8 mouse cellular contexts compared by ENCODE assay signal in genomic region chr9:45849528-45850408, GRCm38 (mm10). TPM values are rescaled to one million over a fixed set of nuclear protein-coding genes. Genes with fewer than 3 reads are reported as not detected.
DNase-seq lines count a peak whose midpoint lies in the region; ATAC-seq lines count a peak whose summit lies in the region.

No protein-coding gene starts in this region.

- DNase-seq in limb, embryonic 10.5 days (ENCODE audit: low spot score): no peak
- DNase-seq in gastrocnemius, adult 18-20 months (ENCODE audit: low spot score): peak; percentile 75
- peak; percentile 29 for DNase-seq in hindbrain, embryonic 14.5 days (ENCODE audit: low spot score)
- peak; percentile 74 to 75 for DNase-seq in right cerebral cortex, adult 2 months (ENCODE audit: low spot score in 2 of 2)
- no peak for DNase-seq in adrenal gland, postnatal 25 days

- no peaks in the 10 kb centered on the region for H3K9me3 ChIP-seq in limb, embryonic 12.5 days
- no peaks in the 10 kb centered on the region for H3K9me3 ChIP-seq in limb, embryonic 10.5 days (replicated peaks)
- no peaks in the 10 kb centered on the region for H3K9me3 ChIP-seq in hindbrain, embryonic 14.5 days (ENCODE audit: control insufficient read depth, low read length)
- H3K9me3 ChIP-seq in liver, embryonic 12.5 days (replicated peaks): no peaks in the 10 kb centered on the region

- H3K4me2 ChIP-seq in limb, embryonic 12.5 days: no peak overlapping the region
- H3K4me2 ChIP-seq in hindbrain, embryonic 14.5 days (replicated peaks): no peak overlapping the region
- H3K4me2 ChIP-seq in liver, embryonic 12.5 days: no peak overlapping the region

- H3K27me3 ChIP-seq in limb, embryonic 12.5 days: no peaks in the 10 kb centered on the region
- H3K27me3 ChIP-seq in limb, embryonic 10.5 days (ENCODE audit: low read depth, poor library complexity, severe bottlenecking): no peaks in the 10 kb centered on the region
- no peaks in the 10 kb centered on the region for H3K27me3 ChIP-seq in hindbrain, embryonic 14.5 days (ENCODE audit: control insufficient read depth, insufficient read depth, low read length)
- H3K27me3 ChIP-seq in liver, embryonic 12.5 days (replicated peaks): no peaks in the 10 kb centered on the region

- H3K27ac ChIP-seq in limb, embryonic 12.5 days: 0 out of 2 replicates have a peak overlapping the region, but pooled peaks have one; percentile 19
- H3K27ac ChIP-seq in limb, embryonic 10.5 days: no peak overlapping the region
- peak overlapping the region; percentile 51 for H3K27ac ChIP-seq in hindbrain, embryonic 14.5 days
- H3K27ac ChIP-seq in liver, embryonic 12.5 days: peak overlapping the region; percentile 63

- 0 out of 2 replicates have a peak overlapping the region, but pooled peaks have one; percentile 9 for H3K9ac ChIP-seq in limb, embryonic 12.5 days (replicated peaks)
- H3K9ac ChIP-seq in hindbrain, embryonic 14.5 days: 0 out of 2 replicates have a peak overlapping the region, but pooled peaks have one; percentile 22
- H3K9ac ChIP-seq in liver, embryonic 12.5 days: no peak overlapping the region

- H3K4me1 ChIP-seq in limb, embryonic 12.5 days (replicated peaks): no peaks in the 10 kb centered on the region
- H3K4me1 ChIP-seq in limb, embryonic 10.5 days: 0 out of 2 replicates have a peak, but pooled peaks cover 3% of the 10 kb centered on the region
- no peaks in the 10 kb centered on the region for H3K4me1 ChIP-seq in hindbrain, embryonic 14.5 days (replicated peaks; ENCODE audit: control insufficient read depth, insufficient read depth, low read length)
- H3K4me1 ChIP-seq in liver, embryonic 12.5 days: peaks cover 27% of the 10 kb centered on the region

- whole genome bisulfite sequencing in limb, embryonic 12.5 days: 73% methylated on average over 9 of the region's 9 CpGs
- WGBS in limb, embryonic 10.5 days: 80% methylated on average over 9 of the region's 9 CpGs
- WGBS in hindbrain, embryonic 14.5 days: 70% methylated on average over 9 of the region's 9 CpGs
- 52% methylated on average over 9 of the region's 9 CpGs for WGBS in liver, embryonic 12.5 days (ENCODE audit: insufficient replicate concordance)

- H3K36me3 ChIP-seq in limb, embryonic 12.5 days: peaks cover 19% of the 10 kb centered on the region
- peaks cover 14% of the 10 kb centered on the region for H3K36me3 ChIP-seq in limb, embryonic 10.5 days
- peaks cover 24% of the 10 kb centered on the region; the same call in 1 of the 2 replicates for H3K36me3 ChIP-seq in hindbrain, embryonic 14.5 days (replicated peaks; ENCODE audit: control insufficient read depth, insufficient read depth)
- H3K36me3 ChIP-seq in liver, embryonic 12.5 days: peaks cover 5% of the 10 kb centered on the region; the same call in 1 of the 2 replicates

- no peak overlapping the region for H3K4me3 ChIP-seq in limb, embryonic 12.5 days (replicated peaks)
- no peak overlapping the region for H3K4me3 ChIP-seq in limb, embryonic 10.5 days
- H3K4me3 ChIP-seq in hindbrain, embryonic 14.5 days (replicated peaks; ENCODE audit: low read length): no peak overlapping the region
- no peak overlapping the region for H3K4me3 ChIP-seq in liver, embryonic 12.5 days

- no peak for ATAC-seq in limb, embryonic 12.5 days (ENCODE audit: insufficient number of reproducible peaks, insufficient read depth, low FRiP score, low TSS enrichment, low read depth)
- no peak; the same call in 1 of the 2 replicates for ATAC-seq in hindbrain, embryonic 14.5 days (ENCODE audit: low FRiP score)
- no peak for ATAC-seq in liver, embryonic 12.5 days
- ATAC-seq in megakaryocyte-erythroid progenitor cell, adult 5-6 weeks (replicated peaks; ENCODE audit: low FRiP score, low TSS enrichment, poor library complexity, severe bottlenecking): no peak

RNA-seq across cellular contexts. Expression of gene Bace1, which starts 11.4 kb away (rescaled TPM):
- 27.3 and 28.3 TPM in 2 replicates for polyA plus RNA-seq in limb, embryonic 12.5 days (2016; fragmentation: Nextera tagmentation; extraction: Ambion mirVana)
- polyA plus RNA-seq in limb, embryonic 10.5 days (2016; fragmentation: Nextera tagmentation; extraction: Ambion mirVana): 20.3 and 22.1 TPM in 2 replicates
- 10 to 100 TPM; 35.6 to 37.1 TPM for total RNA-seq in gastrocnemius, adult 18-20 months (2021)
- polyA plus RNA-seq in hindbrain, embryonic 14.5 days (2014; fragmentation: Nextera tagmentation; extraction: Ambion mirVana): 46.0 and 50.3 TPM in 2 replicates
- polyA plus RNA-seq in liver, embryonic 12.5 days (2016; fragmentation: Nextera tagmentation; extraction: Ambion mirVana): 9.0 and 9.4 TPM in 2 replicates
- 1.7 and 5.8 TPM in 2 replicates for total RNA-seq in megakaryocyte-erythroid progenitor cell, adult 5-6 weeks (2014; fragmentation: Nextera tagmentation)
- 0.52 and 0.99 TPM in 2 replicates for total RNA-seq in megakaryocyte-erythroid progenitor cell, adult 5-6 weeks (2017)
- 22.6 and 31.1 TPM in 2 replicates for total RNA-seq in adrenal gland, postnatal 25 days (2021)

RNA-seq across cellular contexts. Expression of gene Cep164, which starts 21.3 kb away (rescaled TPM):
- 23.6 and 26.2 TPM in 2 replicates for polyA plus RNA-seq in limb, embryonic 12.5 days (2016; fragmentation: Nextera tagmentation; extraction: Ambion mirVana)
- 22.0 and 24.1 TPM in 2 replicates for polyA plus RNA-seq in limb, embryonic 10.5 days (2016; fragmentation: Nextera tagmentation; extraction: Ambion mirVana)
- total RNA-seq in gastrocnemius, adult 18-20 months (2021): 1 to 10 TPM; 2.4 to 2.6 TPM
- 8.9 and 11.5 TPM in 2 replicates for polyA plus RNA-seq in hindbrain, embryonic 14.5 days (2014; fragmentation: Nextera tagmentation; extraction: Ambion mirVana)
- 6.2 and 8.2 TPM in 2 replicates for polyA plus RNA-seq in liver, embryonic 12.5 days (2016; fragmentation: Nextera tagmentation; extraction: Ambion mirVana)
- 15.8 and 30.3 TPM in 2 replicates for total RNA-seq in megakaryocyte-erythroid progenitor cell, adult 5-6 weeks (2014; fragmentation: Nextera tagmentation)
- total RNA-seq in megakaryocyte-erythroid progenitor cell, adult 5-6 weeks (2017): 10.6 and 11.1 TPM in 2 replicates
- 20.6 and 23.1 TPM in 2 replicates for total RNA-seq in adrenal gland, postnatal 25 days (2021)

RNA-seq across cellular contexts. Expression of gene Pcsk7, which starts 56.5 kb away (rescaled TPM):
- 22.6 and 23.9 TPM in 2 replicates for polyA plus RNA-seq in limb, embryonic 12.5 days (2016; fragmentation: Nextera tagmentation; extraction: Ambion mirVana)
- polyA plus RNA-seq in limb, embryonic 10.5 days (2016; fragmentation: Nextera tagmentation; extraction: Ambion mirVana): 17.3 and 23.5 TPM in 2 replicates
- total RNA-seq in gastrocnemius, adult 18-20 months (2021): 1 to 10 TPM; 8.0 to 9.0 TPM
- 15.0 and 17.7 TPM in 2 replicates for polyA plus RNA-seq in hindbrain, embryonic 14.5 days (2014; fragmentation: Nextera tagmentation; extraction: Ambion mirVana)
- polyA plus RNA-seq in liver, embryonic 12.5 days (2016; fragmentation: Nextera tagmentation; extraction: Ambion mirVana): 9.8 and 10.6 TPM in 2 replicates
- 17.4 and 24.5 TPM in 2 replicates for total RNA-seq in megakaryocyte-erythroid progenitor cell, adult 5-6 weeks (2014; fragmentation: Nextera tagmentation)
- 11.9 and 15.8 TPM in 2 replicates for total RNA-seq in megakaryocyte-erythroid progenitor cell, adult 5-6 weeks (2017)
- 28.9 and 33.7 TPM in 2 replicates for total RNA-seq in adrenal gland, postnatal 25 days (2021)

RNA-seq across cellular contexts. Expression of gene Rnf214, which starts 56.9 kb away (rescaled TPM):
- polyA plus RNA-seq in limb, embryonic 12.5 days (2016; fragmentation: Nextera tagmentation; extraction: Ambion mirVana): 57.9 and 61.7 TPM in 2 replicates
- polyA plus RNA-seq in limb, embryonic 10.5 days (2016; fragmentation: Nextera tagmentation; extraction: Ambion mirVana): 52.0 and 61.2 TPM in 2 replicates
- total RNA-seq in gastrocnemius, adult 18-20 months (2021): 10 to 100 TPM; 28.2 to 29.5 TPM
- 107 and 109 TPM in 2 replicates for polyA plus RNA-seq in hindbrain, embryonic 14.5 days (2014; fragmentation: Nextera tagmentation; extraction: Ambion mirVana)
- 17.5 and 24.0 TPM in 2 replicates for polyA plus RNA-seq in liver, embryonic 12.5 days (2016; fragmentation: Nextera tagmentation; extraction: Ambion mirVana)
- 34.7 and 48.2 TPM in 2 replicates for total RNA-seq in megakaryocyte-erythroid progenitor cell, adult 5-6 weeks (2014; fragmentation: Nextera tagmentation)
- total RNA-seq in megakaryocyte-erythroid progenitor cell, adult 5-6 weeks (2017): 22.6 and 26.0 TPM in 2 replicates
- total RNA-seq in adrenal gland, postnatal 25 days (2021): 51.8 and 56.0 TPM in 2 replicates

Comparison
In these comparisons a context has a peak if more than half of its experiments do, and no peak if none do; other contexts are left out.
1. DNase-seq: peak in gastrocnemius, adult 18-20 months (single experiment), hindbrain, embryonic 14.5 days (single experiment) and right cerebral cortex, adult 2 months (2 of 2); none in limb, embryonic 10.5 days (single experiment) and adrenal gland, postnatal 25 days (single experiment).